Comparison of ENCODE assay signal across 15 mouse cellular contexts in the genomic region with DNA sequence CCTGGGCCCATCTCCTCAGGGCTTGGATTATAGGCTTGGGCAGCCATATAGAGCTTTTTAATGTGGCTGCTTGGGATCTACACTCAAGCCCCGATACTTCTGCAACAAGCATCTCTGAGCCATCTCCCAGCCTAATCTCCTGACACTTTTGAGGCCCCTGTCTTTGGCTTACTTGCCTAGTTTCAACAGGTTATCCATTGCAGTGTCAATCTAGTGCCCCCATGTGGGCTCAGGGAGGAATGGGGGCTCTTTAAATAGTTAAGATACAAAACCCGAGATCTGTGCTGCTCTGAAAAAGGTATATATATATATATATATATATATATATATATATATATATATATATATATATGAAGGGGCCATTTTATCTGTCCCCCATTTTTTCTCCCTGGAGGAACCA.
DNase-seq lines count a peak whose midpoint lies in the region; ATAC-seq lines count a peak whose summit lies in the region.
"Had no signal": no experiment of that assay in that cellular context is flagged by ENCODE, and none has a peak within 500 bp of the region (broad histone marks: within the 10 kb centered on the region; RNA-seq: fewer than 3 reads in every experiment).

No protein-coding gene starts in this region.

- no peaks in the 10 kb centered on the region for H3K27me3 ChIP-seq in hindbrain, embryonic 11.5 days (ENCODE audit: control insufficient read depth, insufficient read depth, low read length)
- H3K27me3 ChIP-seq in hindbrain, embryonic 10.5 days (ENCODE audit: insufficient read depth, poor library complexity, severe bottlenecking) = no peaks in the 10 kb centered on the region
- H3K27me3 ChIP-seq in neural tube, embryonic 11.5 days (ENCODE audit: control insufficient read depth, insufficient read depth, low read length) = no peaks in the 10 kb centered on the region
- no peaks in the 10 kb centered on the region for H3K27me3 ChIP-seq in neural tube, embryonic 15.5 days (replicated peaks)
- H3K27me3 ChIP-seq: embryonic facial prominence, embryonic 15.5 days; liver, embryonic 13.5 days; stomach, embryonic 15.5 days had no signal

- H3K9ac ChIP-seq in hindbrain, embryonic 11.5 days (ENCODE audit: low read depth, low read length) = no peak overlapping the region
- H3K9ac ChIP-seq in neural tube, embryonic 11.5 days (ENCODE audit: low read length) = no peak overlapping the region
- no peak overlapping the region for H3K9ac ChIP-seq in neural tube, embryonic 15.5 days (replicated peaks)
- H3K9ac ChIP-seq: embryonic facial prominence, embryonic 15.5 days; liver, embryonic 13.5 days; stomach, embryonic 15.5 days had no signal

- H3K27ac ChIP-seq in hindbrain, embryonic 11.5 days (ENCODE audit: low read depth, low read length) = no peak overlapping the region
- no peak overlapping the region for H3K27ac ChIP-seq in hindbrain, embryonic 10.5 days
- no peak overlapping the region for H3K27ac ChIP-seq in neural tube, embryonic 11.5 days (ENCODE audit: low read depth, low read length)
- no peak overlapping the region for H3K27ac ChIP-seq in neural tube, embryonic 15.5 days (replicated peaks)
- H3K27ac ChIP-seq: embryonic facial prominence, embryonic 15.5 days; liver, embryonic 13.5 days; macrophage; stomach, embryonic 15.5 days had no signal

- 57% methylated on average over 2 of the region's 2 CpGs for WGBS in hindbrain, embryonic 11.5 days
- WGBS in hindbrain, embryonic 10.5 days = 52% methylated on average over 2 of the region's 2 CpGs
- WGBS in neural tube, embryonic 11.5 days = 49% methylated on average over 2 of the region's 2 CpGs
- WGBS in neural tube, embryonic 15.5 days = 59% methylated on average over 2 of the region's 2 CpGs

- no peak overlapping the region for H3K4me3 ChIP-seq in hindbrain, embryonic 11.5 days (ENCODE audit: low read depth, low read length)
- H3K4me3 ChIP-seq in hindbrain, embryonic 10.5 days = no peak overlapping the region
- no peak overlapping the region for H3K4me3 ChIP-seq in neural tube, embryonic 11.5 days (ENCODE audit: low read depth, low read length)
- H3K4me3 ChIP-seq in neural tube, embryonic 15.5 days (replicated peaks) = no peak overlapping the region
- H3K4me3 ChIP-seq: embryonic facial prominence, embryonic 15.5 days; liver, embryonic 13.5 days; stomach, embryonic 15.5 days had no signal

- no peak for ATAC-seq in hindbrain, embryonic 11.5 days (ENCODE audit: low FRiP score)
- no peak for ATAC-seq in neural tube, embryonic 11.5 days (ENCODE audit: insufficient read depth, low FRiP score, low TSS enrichment)
- no peak for ATAC-seq in neural tube, embryonic 15.5 days (ENCODE audit: low FRiP score)
- ATAC-seq: activated CD4-positive, CD25-positive, alpha-beta regulatory T cell, adult 4 months had no signal

- H3K4me2 ChIP-seq in hindbrain, embryonic 11.5 days (replicated peaks; ENCODE audit: low read depth, low read length) = no peak overlapping the region
- H3K4me2 ChIP-seq in neural tube, embryonic 11.5 days (ENCODE audit: low read depth) = no peak overlapping the region
- no peak overlapping the region for H3K4me2 ChIP-seq in neural tube, embryonic 15.5 days
- H3K4me2 ChIP-seq: embryonic facial prominence, embryonic 15.5 days; liver, embryonic 13.5 days; stomach, embryonic 15.5 days had no signal

- no peaks in the 10 kb centered on the region for H3K4me1 ChIP-seq in hindbrain, embryonic 11.5 days (replicated peaks; ENCODE audit: control insufficient read depth, insufficient read depth, low read length)
- no peaks in the 10 kb centered on the region for H3K4me1 ChIP-seq in hindbrain, embryonic 10.5 days (replicated peaks)
- no peaks in the 10 kb centered on the region for H3K4me1 ChIP-seq in neural tube, embryonic 11.5 days (ENCODE audit: control insufficient read depth, insufficient read depth, low read length)
- H3K4me1 ChIP-seq in neural tube, embryonic 15.5 days = no peaks in the 10 kb centered on the region
- H3K4me1 ChIP-seq: embryonic facial prominence, embryonic 15.5 days; liver, embryonic 13.5 days; stomach, embryonic 15.5 days had no signal

- H3K9me3 ChIP-seq in hindbrain, embryonic 11.5 days (ENCODE audit: control insufficient read depth, low read length) = no peaks in the 10 kb centered on the region
- H3K9me3 ChIP-seq in hindbrain, embryonic 10.5 days = no peaks in the 10 kb centered on the region
- no peaks in the 10 kb centered on the region for H3K9me3 ChIP-seq in neural tube, embryonic 11.5 days (ENCODE audit: control insufficient read depth, low read length)
- no peaks in the 10 kb centered on the region for H3K9me3 ChIP-seq in neural tube, embryonic 15.5 days (replicated peaks)
- H3K9me3 ChIP-seq: embryonic facial prominence, embryonic 15.5 days; liver, embryonic 13.5 days; stomach, embryonic 15.5 days had no signal

- peak; percentile 13 for DNase-seq in hindbrain, embryonic 11.5 days (ENCODE audit: low spot score)
- no peak for DNase-seq in hindbrain, embryonic 10.5 days (ENCODE audit: low spot score)
- peak; percentile 29 for DNase-seq in neural tube, embryonic 11.5 days (ENCODE audit: low spot score)
- DNase-seq in embryo, embryonic 11 days = peak; percentile 38
- DNase-seq in cerebellum, postnatal 36 days = no peak
- no peak for DNase-seq in left cerebral cortex, postnatal 25 days (ENCODE audit: low spot score in 2 of 2)
- DNase-seq in Muller cell, postnatal 12 days (ENCODE audit: inconsistent ontology term) = no peak
- DNase-seq: cerebellum, adult 9-10 months; heart, postnatal 14 days; liver, embryonic 13.5 days had no signal

- intact Hi-C loops in left cerebral cortex, postnatal 25 days (cut with DNase I) = no loop called here

- no peaks in the 10 kb centered on the region for H3K36me3 ChIP-seq in hindbrain, embryonic 11.5 days (ENCODE audit: control insufficient read depth, insufficient read depth, low read length)
- no peaks in the 10 kb centered on the region for H3K36me3 ChIP-seq in hindbrain, embryonic 10.5 days
- no peaks in the 10 kb centered on the region for H3K36me3 ChIP-seq in neural tube, embryonic 11.5 days (ENCODE audit: control insufficient read depth, insufficient read depth, low read length)
- H3K36me3 ChIP-seq in neural tube, embryonic 15.5 days = no peaks in the 10 kb centered on the region
- H3K36me3 ChIP-seq: embryonic facial prominence, embryonic 15.5 days; liver, embryonic 13.5 days; stomach, embryonic 15.5 days had no signal

Comparison
In these comparisons a context has a peak if more than half of its experiments do, and no peak if none do; other contexts are left out.
1. DNase-seq: peak in hindbrain, embryonic 11.5 days (single experiment), neural tube, embryonic 11.5 days (single experiment) and embryo, embryonic 11 days (single experiment); none in hindbrain, embryonic 10.5 days (single experiment), cerebellum, postnatal 36 days (0 of 2), left cerebral cortex, postnatal 25 days (0 of 2) and Muller cell, postnatal 12 days (single experiment).